Mouse (Mus musculus): ENCODE measurements at regions not wholly inside any gene's neighbourhood (a gene's known extent, or its start where the extent isn't known, plus 50 kb on each side); places are given as distances from the start of the nearest gene placed in this dataset.

- Histone ChIP-seq H3K4me1 (replicated peaks) (no peaks in the 10 kb centered on the region), H3K36me3 (no peaks in the 10 kb centered on the region), H3K4me2 (no peak overlapping the region), H3K9me3 (no peaks in the 10 kb centered on the region), H3K27me3 (no peaks in the 10 kb centered on the region), H3K4me3 (no peak overlapping the region), H3K9ac (no peak overlapping the region), H3K27ac (replicated peaks) (no peak overlapping the region)
- WGBS: 63% methylated on average over 2 of the region's 2 CpGs
- no peak for ATAC-seq (ENCODE audit: low read depth)
Observed at GRCm38 (mm10) chr10:126717961-126718360, 183.2 kb downstream of the Atp23 start.

GRCm38 (mm10) chr10:126711758-126712157, 189.4 kb downstream of the Atp23 start:
- Histone ChIP-seq H3K27me3 (no peaks in the 10 kb centered on the region), H3K4me1 (replicated peaks) (peaks cover 5% of the 10 kb centered on the region; the same call in 1 of the 2 replicates), H3K4me3 (no peak overlapping the region), H3K4me2 (no peak overlapping the region), H3K9ac (no peak overlapping the region), H3K9me3 (no peaks in the 10 kb centered on the region), H3K27ac (replicated peaks) (no peak overlapping the region), H3K36me3 (no peaks in the 10 kb centered on the region)
- no peak for ATAC-seq (ENCODE audit: low read depth)
- WGBS: 55% methylated on average over 3 of the region's 3 CpGs

- Histone ChIP-seq H3K27me3 (no peaks in the 10 kb centered on the region), H3K36me3 (no peaks in the 10 kb centered on the region), H3K27ac (replicated peaks) (no peak overlapping the region), H3K4me2 (no peak overlapping the region), H3K4me1 (replicated peaks) (peaks cover 5% of the 10 kb centered on the region; the same call in 1 of the 2 replicates), H3K9me3 (no peaks in the 10 kb centered on the region), H3K9ac (no peak overlapping the region), H3K4me3 (no peak overlapping the region)
- ATAC-seq (ENCODE audit: low read depth): no peak
- 69% methylated on average over 14 of the region's 14 CpGs for WGBS
Observed at GRCm38 (mm10) chr10:126709219-126709917, 191.8 kb downstream of the Atp23 start.

GRCm38 (mm10) chr10:126708730-126709129, 192.4 kb downstream of the Atp23 start:
- H3K4me1 ChIP-seq (replicated peaks): peaks cover 5% of the 10 kb centered on the region; the same call in 1 of the 2 replicates
- no peak overlapping the region for H3K4me3 ChIP-seq
- no peaks in the 10 kb centered on the region for H3K27me3 ChIP-seq
- H3K27ac ChIP-seq (replicated peaks): no peak overlapping the region
- no peak overlapping the region for H3K4me2 ChIP-seq
- no peak for ATAC-seq (ENCODE audit: low read depth)
- H3K9ac ChIP-seq: no peak overlapping the region
- 45% methylated on average over 4 of the region's 4 CpGs for WGBS
- no peaks in the 10 kb centered on the region for H3K36me3 ChIP-seq
- H3K9me3 ChIP-seq: no peaks in the 10 kb centered on the region

GRCm38 (mm10) chr10:126708215-126708614, 192.9 kb downstream of the Atp23 start:
- no peak for ATAC-seq (ENCODE audit: low read depth)
- Histone ChIP-seq H3K36me3 (no peaks in the 10 kb centered on the region), H3K4me2 (no peak overlapping the region), H3K4me3 (no peak overlapping the region), H3K27me3 (no peaks in the 10 kb centered on the region), H3K9ac (no peak overlapping the region), H3K4me1 (replicated peaks) (peaks cover 5% of the 10 kb centered on the region; the same call in 1 of the 2 replicates), H3K27ac (replicated peaks) (no peak overlapping the region), H3K9me3 (no peaks in the 10 kb centered on the region)
- 74% methylated on average over 4 of the region's 4 CpGs for WGBS

GRCm38 (mm10) chr10:126697086-126697485, 204.1 kb downstream of the Atp23 start:
- no peaks in the 10 kb centered on the region for H3K4me1 ChIP-seq (replicated peaks)
- H3K36me3 ChIP-seq: no peaks in the 10 kb centered on the region
- no peak overlapping the region for H3K9ac ChIP-seq
- no peaks in the 10 kb centered on the region for H3K27me3 ChIP-seq
- no peak overlapping the region for H3K4me2 ChIP-seq
- ATAC-seq (ENCODE audit: low read depth): no peak
- WGBS: 90% methylated on average over 10 of the region's 10 CpGs
- H3K4me3 ChIP-seq: no peak overlapping the region
- no peaks in the 10 kb centered on the region for H3K9me3 ChIP-seq
- H3K27ac ChIP-seq (replicated peaks): no peak overlapping the region

GRCm38 (mm10) chr10:126690914-126691673, 210.1 kb downstream of the Atp23 start:
- Histone ChIP-seq H3K36me3 (no peaks in the 10 kb centered on the region), H3K9me3 (no peaks in the 10 kb centered on the region), H3K4me3 (no peak overlapping the region), H3K4me2 (no peak overlapping the region), H3K4me1 (replicated peaks) (no peaks in the 10 kb centered on the region), H3K9ac (no peak overlapping the region), H3K27ac (replicated peaks) (no peak overlapping the region), H3K27me3 (no peaks in the 10 kb centered on the region)
- no peak for ATAC-seq (ENCODE audit: low read depth)
- 72% methylated on average over 25 of the region's 25 CpGs for WGBS

- Histone ChIP-seq H3K27me3 (no peaks in the 10 kb centered on the region), H3K9ac (no peak overlapping the region), H3K36me3 (no peaks in the 10 kb centered on the region), H3K4me1 (replicated peaks) (peaks cover 11% of the 10 kb centered on the region), H3K9me3 (0 out of 2 replicates have a peak, but pooled peaks cover 5% of the 10 kb centered on the region), H3K27ac (replicated peaks) (no peak overlapping the region), H3K4me3 (no peak overlapping the region), H3K4me2 (peak overlapping the region; percentile 31; the same call in 1 of the 2 replicates)
- 9% methylated on average over 12 of the region's 12 CpGs for WGBS
- no peak for ATAC-seq (ENCODE audit: low read depth)
Observed at GRCm38 (mm10) chr10:126680275-126681184, 220.6 kb downstream of the Atp23 start.

GRCm38 (mm10) chr10:126679224-126680120, 221.7 kb downstream of the Atp23 start:
- Histone ChIP-seq H3K9ac (peak overlapping the region; percentile 38; the same call in 1 of the 2 replicates), H3K9me3 (0 out of 2 replicates have a peak, but pooled peaks cover 5% of the 10 kb centered on the region), H3K4me2 (peak overlapping the region; percentile 42), H3K4me3 (0 out of 2 replicates have a peak overlapping the region, but pooled peaks have one; percentile 9), H3K27me3 (no peaks in the 10 kb centered on the region), H3K27ac (replicated peaks) (no peak overlapping the region), H3K36me3 (no peaks in the 10 kb centered on the region), H3K4me1 (replicated peaks) (peaks cover 11% of the 10 kb centered on the region)
- WGBS: 26% methylated on average over 25 of the region's 25 CpGs
- no peak for ATAC-seq (ENCODE audit: low read depth)

- ATAC-seq (ENCODE audit: low read depth): no peak
- no peak overlapping the region for H3K9ac ChIP-seq
- H3K27me3 ChIP-seq: no peaks in the 10 kb centered on the region
- no peaks in the 10 kb centered on the region for H3K4me1 ChIP-seq (replicated peaks)
- 69% methylated on average over 5 of the region's 5 CpGs for WGBS
- H3K9me3 ChIP-seq: 0 out of 2 replicates have a peak, but pooled peaks cover 5% of the 10 kb centered on the region
- H3K4me3 ChIP-seq: no peak overlapping the region
- H3K4me2 ChIP-seq: no peak overlapping the region
- no peak overlapping the region for H3K27ac ChIP-seq (replicated peaks)
- no peaks in the 10 kb centered on the region for H3K36me3 ChIP-seq
Observed at GRCm38 (mm10) chr10:126673437-126673836, 227.7 kb downstream of the Atp23 start.

All from neural tube, embryonic 13.5 days (tissue).